Mouse (Mus musculus): ENCODE results near the gene Tnf. TPM values are rescaled to one million over a fixed set of nuclear protein-coding genes. Genes with fewer than 3 reads are reported as not detected.

The Tnf gene
- 0.15 and 0.21 TPM in 2 replicates for polyA plus RNA-seq (2012; rRNA removed)

DNA sequence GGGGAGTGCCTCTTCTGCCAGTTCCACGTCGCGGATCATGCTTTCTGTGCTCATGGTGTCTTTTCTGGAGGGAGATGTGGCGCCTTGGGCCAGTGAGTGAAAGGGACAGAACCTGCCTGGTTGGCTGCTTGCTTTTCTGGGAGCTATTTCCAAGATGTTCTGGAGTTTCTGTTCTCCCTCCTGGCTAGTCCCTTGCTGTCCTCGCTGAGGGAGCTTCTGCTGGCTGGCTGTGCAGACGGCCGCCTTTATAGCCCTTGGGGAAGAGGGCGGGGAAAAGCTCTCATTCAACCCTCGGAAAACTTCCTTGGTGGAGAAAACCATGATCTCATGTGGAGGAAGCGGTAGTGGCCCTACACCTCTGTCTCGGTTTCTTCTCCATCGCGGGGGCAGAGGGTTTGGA, at the start of gene Tnf:
Gene Tnf (minus strand): TSS at position 221 of the 400 bp plus-strand sequence.
- no peak for DNase-seq (ENCODE audit: low read depth)
- TF ChIP-seq CTCF (IDR thresholded peaks at IDR 0.05; ENCODE audit: borderline replicate concordance, extremely low read depth, insufficient read depth, insufficient read length) = no peak
- TF ChIP-seq POLR2A (IDR thresholded peaks at IDR 0.05; ENCODE audit: borderline replicate concordance, extremely low read depth, insufficient read depth, insufficient read length, poor library complexity, severe bottlenecking) = no peak

DNA sequence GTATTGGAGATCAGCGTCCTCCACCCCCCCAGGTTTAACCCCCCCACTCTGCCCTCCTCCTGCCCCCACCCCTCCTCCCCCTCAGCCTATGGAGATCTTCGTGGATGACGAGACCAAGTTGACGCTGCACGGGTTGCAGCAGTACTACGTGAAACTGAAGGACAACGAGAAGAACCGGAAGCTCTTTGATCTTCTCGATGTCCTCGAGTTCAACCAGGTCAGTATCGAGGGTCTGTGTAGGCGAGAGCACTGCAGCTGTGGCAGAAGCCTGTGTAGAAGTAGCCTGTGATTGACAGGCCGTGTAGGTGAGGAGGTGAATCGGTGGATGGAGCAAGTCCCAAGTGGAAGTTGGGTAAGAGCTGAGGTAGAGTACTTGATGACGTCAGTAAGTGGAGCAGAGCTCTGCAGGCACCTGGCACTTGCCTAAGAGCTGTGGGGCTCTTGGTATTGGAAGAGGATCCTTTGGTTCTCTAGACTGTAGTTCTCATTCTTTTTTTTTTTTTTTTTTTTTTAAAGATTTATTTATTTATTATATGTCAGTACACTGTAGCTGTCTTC, 49.4 kb upstream of the Tnf start:
- TF ChIP-seq POLR2A (IDR thresholded peaks at IDR 0.05; ENCODE audit: borderline replicate concordance, extremely low read depth, insufficient read depth, insufficient read length, poor library complexity, severe bottlenecking) (no peak), CTCF (IDR thresholded peaks at IDR 0.05; ENCODE audit: borderline replicate concordance, extremely low read depth, insufficient read depth, insufficient read length) (no peak)
- DNase-seq (ENCODE audit: low read depth) = no peak

DNA sequence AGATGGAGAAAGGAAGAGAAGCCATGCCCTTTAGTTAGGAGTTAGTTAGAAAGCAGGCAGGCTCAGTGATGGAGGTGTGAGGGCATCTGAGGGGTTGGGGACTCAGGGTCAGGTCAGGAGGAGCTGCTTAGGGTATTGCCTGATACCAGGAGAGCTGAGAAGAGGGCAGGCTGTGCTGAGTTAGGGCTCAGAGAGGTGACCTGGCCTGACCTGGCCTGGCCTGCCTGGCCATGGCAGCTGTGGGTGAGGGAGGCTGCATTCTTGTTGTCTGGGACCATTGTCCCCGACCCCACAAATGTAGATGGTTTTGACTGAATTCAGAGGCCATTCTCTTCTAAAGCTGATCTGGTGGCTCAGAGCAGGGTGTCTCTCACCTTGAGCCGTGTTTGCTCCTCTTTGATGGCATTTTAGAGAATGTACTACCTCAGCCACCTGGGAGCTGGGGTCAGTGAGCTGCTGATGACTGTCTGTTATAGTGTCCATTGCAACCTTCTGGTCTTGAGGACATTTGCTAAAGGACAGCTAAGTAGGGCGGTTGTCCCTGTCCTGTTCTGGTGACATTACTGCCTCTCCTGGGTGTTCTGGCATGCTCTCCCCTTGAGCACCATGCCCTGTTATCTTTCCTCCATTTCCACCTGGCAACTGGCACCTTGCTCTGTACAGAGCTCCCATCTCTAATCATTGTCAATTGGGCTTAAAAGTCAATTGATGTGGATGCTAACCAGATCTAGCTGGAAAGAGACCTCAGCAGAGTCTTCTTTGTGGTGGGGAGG, 48.7 kb upstream of the Tnf start:
- no peak for DNase-seq (ENCODE audit: low read depth)
- TF ChIP-seq CTCF (IDR thresholded peaks at IDR 0.05; ENCODE audit: borderline replicate concordance, extremely low read depth, insufficient read depth, insufficient read length) (no peak), POLR2A (IDR thresholded peaks at IDR 0.05; ENCODE audit: borderline replicate concordance, extremely low read depth, insufficient read depth, insufficient read length, poor library complexity, severe bottlenecking) (no peak)

DNA sequence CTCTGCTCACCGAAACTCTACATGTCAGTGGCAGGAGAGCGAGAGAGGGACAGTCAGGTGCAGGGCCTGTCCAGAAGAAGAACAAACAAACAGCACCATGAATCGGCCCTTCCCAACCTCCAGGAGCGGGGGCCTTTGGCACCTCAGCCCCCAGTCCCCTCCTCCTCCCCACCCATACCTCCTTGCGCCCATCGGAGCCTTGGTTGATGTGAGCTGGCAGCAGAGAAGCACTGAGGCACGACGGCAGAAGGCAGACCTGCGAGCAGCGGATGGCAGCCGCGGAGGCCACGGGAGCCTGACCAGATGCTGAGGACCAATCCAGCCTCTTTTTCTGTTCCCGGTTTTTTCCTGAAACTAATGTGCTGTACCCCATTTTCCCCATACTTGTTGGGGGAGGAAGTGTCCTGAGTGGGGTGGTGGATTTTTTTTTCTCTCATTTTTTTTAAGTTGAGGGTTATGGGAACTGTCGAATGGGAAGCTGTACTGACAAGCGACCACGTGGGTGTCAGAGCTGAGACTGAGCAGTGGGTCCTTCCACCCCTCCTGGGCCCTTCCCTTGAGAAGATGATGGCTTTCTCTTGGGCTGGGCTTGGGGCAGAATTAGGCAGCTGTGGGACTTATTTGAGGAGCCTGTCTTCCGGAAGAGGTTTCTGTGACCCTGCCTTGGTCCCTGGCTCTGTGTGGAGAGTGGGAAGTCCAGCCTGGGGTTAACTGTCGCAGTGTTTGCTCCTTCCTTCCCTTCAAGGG, 47.8 kb upstream of the Tnf start:
- DNase-seq (ENCODE audit: low read depth) = no peak

DNA sequence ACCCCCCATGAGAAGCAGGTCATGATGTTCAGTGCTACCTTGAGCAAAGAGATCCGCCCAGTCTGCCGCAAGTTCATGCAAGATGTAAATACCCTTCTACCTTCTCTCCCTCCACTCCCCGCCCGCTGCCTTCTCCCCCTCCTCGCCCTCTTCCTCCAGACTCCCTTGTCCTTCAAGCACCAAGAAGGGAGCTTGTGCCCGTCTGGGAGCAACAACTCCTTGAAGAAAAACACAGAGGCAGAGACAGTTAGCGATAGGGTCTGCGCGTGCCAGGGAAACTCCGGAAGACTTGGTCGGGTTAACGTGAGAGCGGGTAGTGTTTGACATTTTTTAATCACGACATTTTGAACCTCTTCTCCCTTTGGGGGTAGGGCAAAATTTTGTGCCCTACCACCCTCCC, 47.2 kb upstream of the Tnf start:
- TF ChIP-seq CTCF (IDR thresholded peaks at IDR 0.05; ENCODE audit: borderline replicate concordance, extremely low read depth, insufficient read depth, insufficient read length) (no peak), POLR2A (IDR thresholded peaks at IDR 0.05; ENCODE audit: borderline replicate concordance, extremely low read depth, insufficient read depth, insufficient read length, poor library complexity, severe bottlenecking) (no peak)
- DNase-seq (ENCODE audit: low read depth) = no peak

More for the DNA sequence above, 47.8 kb upstream of the Tnf start:
- TF ChIP-seq POLR2A (IDR thresholded peaks at IDR 0.05; ENCODE audit: borderline replicate concordance, extremely low read depth, insufficient read depth, insufficient read length, poor library complexity, severe bottlenecking) = no peak
- no peak for TF ChIP-seq CTCF (IDR thresholded peaks at IDR 0.05; ENCODE audit: borderline replicate concordance, extremely low read depth, insufficient read depth, insufficient read length)

DNA sequence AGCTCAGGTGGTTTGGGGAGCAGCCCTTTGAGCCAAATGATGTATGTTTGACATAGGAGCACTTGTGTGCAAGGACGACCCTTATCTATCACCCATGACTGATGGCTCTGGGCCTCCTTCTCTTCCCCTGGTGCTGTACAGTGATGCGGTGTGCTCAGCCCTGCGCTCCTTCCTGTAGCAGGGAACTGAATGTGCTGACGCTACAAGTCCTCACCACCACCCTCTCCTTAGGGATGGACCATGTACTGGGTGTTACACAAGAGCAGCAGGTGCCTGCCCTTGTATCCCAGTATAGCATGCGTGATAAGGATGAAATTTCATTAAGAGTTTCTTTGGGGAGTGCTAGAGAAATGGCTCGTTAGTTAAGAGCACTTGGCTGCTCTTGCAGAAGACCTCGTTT, 45.3 kb upstream of the Tnf start:
- TF ChIP-seq CTCF (IDR thresholded peaks at IDR 0.05; ENCODE audit: borderline replicate concordance, extremely low read depth, insufficient read depth, insufficient read length) (no peak), POLR2A (IDR thresholded peaks at IDR 0.05; ENCODE audit: borderline replicate concordance, extremely low read depth, insufficient read depth, insufficient read length, poor library complexity, severe bottlenecking) (no peak)
- no peak for DNase-seq (ENCODE audit: low read depth)

DNA sequence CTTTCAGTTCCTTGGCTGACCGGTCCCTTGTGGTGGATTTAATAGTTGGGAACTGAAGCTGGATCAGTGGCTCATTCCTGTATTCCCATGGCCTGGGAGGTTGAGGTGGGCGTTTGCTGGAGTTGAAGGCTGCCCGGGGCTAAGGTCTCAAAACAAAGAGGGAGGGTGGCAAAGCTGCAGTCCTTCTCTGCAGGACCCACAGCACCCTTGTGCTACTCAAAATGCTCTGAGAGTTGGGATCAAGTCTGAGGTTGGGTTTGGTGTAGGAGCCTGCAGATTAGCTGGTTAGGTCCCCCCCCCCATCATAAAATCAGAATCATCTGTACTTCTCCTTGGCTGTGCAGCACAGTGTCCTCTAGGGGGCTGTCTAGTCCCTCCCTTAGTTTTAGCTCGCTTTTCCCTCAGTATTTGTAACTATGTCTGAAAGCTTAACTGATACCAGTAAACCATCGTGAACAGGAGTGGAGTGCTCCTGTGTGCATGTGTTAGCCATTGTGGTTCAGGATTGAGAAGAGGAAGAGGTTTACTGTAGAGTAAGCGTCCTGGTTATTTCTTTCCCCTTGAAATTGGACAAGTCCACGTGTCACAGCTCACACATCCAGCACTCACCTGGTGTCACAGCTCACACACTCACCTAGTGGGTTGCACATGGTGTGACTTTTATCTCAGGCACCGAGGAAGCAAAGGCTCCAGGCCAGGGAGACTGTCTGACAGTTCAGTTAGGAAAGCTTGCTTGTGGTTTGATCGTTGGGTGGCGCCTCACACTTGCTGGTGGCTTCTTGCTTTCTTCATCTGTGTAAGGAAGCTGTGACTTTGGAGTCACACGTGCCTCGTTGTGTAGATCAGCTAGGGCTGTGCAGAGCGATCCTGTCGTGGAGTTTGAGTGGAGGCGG, 44.2 kb upstream of the Tnf start:
- TF ChIP-seq CTCF (IDR thresholded peaks at IDR 0.05; ENCODE audit: borderline replicate concordance, extremely low read depth, insufficient read depth, insufficient read length) = peak; percentile 48; the same call in 1 of the 2 replicates
- TF ChIP-seq POLR2A (IDR thresholded peaks at IDR 0.05; ENCODE audit: borderline replicate concordance, extremely low read depth, insufficient read depth, insufficient read length, poor library complexity, severe bottlenecking) = no peak
- DNase-seq (ENCODE audit: low read depth) = peak; percentile 52

DNA sequence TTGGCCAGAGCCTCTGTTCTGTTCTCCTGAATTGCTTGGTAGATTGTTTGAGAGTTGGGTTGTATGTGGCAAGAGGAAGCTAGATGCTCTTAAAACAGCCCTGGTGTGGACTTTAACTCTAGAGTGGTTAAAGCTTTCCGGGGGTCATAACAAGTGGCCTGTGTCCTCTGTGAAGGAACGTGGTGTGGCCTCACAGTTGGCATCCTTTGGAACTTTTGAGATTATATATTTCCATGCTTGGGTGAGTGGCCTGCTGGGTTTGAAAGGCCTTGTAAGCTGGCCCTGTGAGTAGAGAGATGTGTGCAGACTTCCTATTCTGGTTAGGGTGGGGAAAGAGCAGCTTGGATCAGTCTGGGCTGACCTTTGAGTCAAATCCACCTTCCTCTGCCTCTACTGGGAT, 43.2 kb upstream of the Tnf start:
- no peak for TF ChIP-seq CTCF (IDR thresholded peaks at IDR 0.05; ENCODE audit: borderline replicate concordance, extremely low read depth, insufficient read depth, insufficient read length)
- no peak for TF ChIP-seq POLR2A (IDR thresholded peaks at IDR 0.05; ENCODE audit: borderline replicate concordance, extremely low read depth, insufficient read depth, insufficient read length, poor library complexity, severe bottlenecking)
- no peak for DNase-seq (ENCODE audit: low read depth)

DNA sequence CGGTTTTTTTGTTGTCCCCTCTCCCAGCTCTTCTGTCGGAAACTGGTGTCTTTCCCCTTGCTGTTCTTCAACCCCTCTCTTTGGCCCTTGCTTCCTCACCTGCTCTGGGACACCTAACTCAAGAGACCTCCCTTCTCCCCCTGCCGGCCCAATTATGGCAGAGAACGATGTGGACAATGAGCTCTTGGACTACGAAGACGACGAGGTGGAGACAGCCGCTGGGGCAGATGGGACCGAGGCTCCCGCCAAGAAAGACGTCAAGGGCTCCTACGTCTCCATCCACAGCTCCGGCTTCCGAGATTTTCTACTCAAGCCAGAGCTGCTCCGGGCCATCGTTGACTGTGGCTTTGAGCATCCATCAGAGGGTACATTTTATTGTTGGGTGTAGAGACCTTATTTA, 41.3 kb upstream of the Tnf start:
- peak; percentile 85 for DNase-seq (ENCODE audit: low read depth)
- TF ChIP-seq POLR2A (IDR thresholded peaks at IDR 0.05; ENCODE audit: borderline replicate concordance, extremely low read depth, insufficient read depth, insufficient read length, poor library complexity, severe bottlenecking) (no peak), CTCF (IDR thresholded peaks at IDR 0.05; ENCODE audit: borderline replicate concordance, extremely low read depth, insufficient read depth, insufficient read length) (no peak)

DNA sequence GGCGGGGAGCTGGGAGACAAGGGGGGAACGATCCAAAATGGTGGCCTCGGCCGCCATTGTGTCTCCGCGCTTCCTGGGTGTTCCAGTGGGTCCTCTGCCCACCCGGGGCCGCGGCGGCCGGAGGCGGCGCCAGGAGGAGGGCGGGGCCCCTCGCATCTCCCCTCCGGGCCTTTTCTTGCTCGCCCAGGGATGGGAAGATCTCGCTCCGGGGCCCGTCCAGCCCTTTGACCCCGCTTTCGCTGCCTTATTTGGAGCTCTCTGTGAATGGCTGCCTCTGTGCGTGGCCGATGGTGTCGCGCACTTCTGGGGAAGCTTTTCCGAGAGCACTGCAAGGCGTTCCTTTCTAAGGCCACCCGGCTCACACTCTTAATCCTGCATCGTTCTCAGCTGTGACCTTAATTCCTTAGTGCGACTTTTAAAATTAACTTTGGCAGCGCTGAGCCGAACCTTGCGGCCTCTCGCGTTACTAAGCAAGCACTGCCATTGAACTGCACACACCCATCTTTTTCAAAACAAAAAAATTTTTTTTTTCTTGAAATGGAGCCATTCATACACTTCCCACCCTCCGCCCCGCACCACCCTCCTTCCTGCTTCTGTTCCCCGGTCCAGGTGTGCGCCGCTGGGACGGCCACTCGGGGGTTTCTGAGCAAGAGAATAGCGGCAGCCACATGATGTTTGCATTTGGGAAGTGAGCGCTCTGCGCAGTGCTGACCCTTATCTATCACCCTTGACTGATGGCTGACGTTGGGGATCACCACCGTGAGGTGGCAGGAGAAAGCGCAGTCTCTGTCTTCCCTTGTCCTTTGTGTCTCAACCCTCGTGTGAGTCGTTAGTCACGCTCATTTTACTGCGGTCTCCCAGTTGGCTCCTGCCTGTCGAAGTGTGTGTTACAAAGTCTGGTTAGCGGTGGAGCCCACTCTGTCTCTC, 40.5 kb upstream of the Tnf start:
- peak; percentile 26; the same call in 1 of the 2 replicates for TF ChIP-seq CTCF (IDR thresholded peaks at IDR 0.05; ENCODE audit: borderline replicate concordance, extremely low read depth, insufficient read depth, insufficient read length)
- TF ChIP-seq POLR2A (IDR thresholded peaks at IDR 0.05; ENCODE audit: borderline replicate concordance, extremely low read depth, insufficient read depth, insufficient read length, poor library complexity, severe bottlenecking) = 0 out of 2 replicates have a peak, but pooled peaks have one; percentile 35
- peak; percentile 80 for DNase-seq (ENCODE audit: low read depth)

All from brain, embryonic 14.5 days (tissue).